Mouse (Mus musculus) liver, embryonic 14.5 days (tissue): ENCODE results near the gene Anxa2.

Experiments used
- CTCF ChIP-seq: IDR thresholded peaks from 2 replicates; pipeline ENCODE4 v1.5.1; 2016; ENCODE audit warnings: antibody characterized with exemption, low read depth, control low read depth
- EP300 ChIP-seq: IDR thresholded peaks from 2 replicates; pipeline ENCODE4 v1.6.1; 2016; ENCODE audit warnings: antibody characterized with exemption, low read depth

DNA sequence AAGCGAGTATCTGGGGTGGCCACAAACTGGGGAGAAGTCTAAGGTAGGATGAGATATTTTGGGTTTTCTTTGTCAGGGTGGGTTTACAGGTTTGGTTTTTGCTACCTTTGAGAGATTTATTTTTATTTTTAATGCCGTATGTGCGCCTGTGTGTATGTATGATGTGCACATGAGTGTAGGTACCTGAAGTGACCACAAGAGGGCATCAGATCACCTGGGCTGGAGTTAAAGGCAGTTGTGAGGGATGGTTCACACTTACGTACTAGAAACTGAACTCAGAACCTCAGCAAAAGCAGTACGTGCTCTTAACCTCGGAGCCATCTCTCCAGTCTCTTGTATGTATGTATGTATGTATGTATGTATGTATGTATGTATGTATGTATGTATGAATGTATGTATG is 39.4 kb downstream of the Anxa2 start:
- TF ChIP-seq CTCF (peak; percentile 45), EP300 (no peak)
